Mouse (Mus musculus) midbrain, embryonic 15.5 days (tissue): ENCODE results near the gene Ttll12. TPM values are rescaled to one million over a fixed set of nuclear protein-coding genes. Genes with fewer than 3 reads are reported as not detected.

Experiments
- ATAC-seq: fragments of 200-750 bp; cut with Nextera tagmentation; replicated peaks from 2 replicates; pipeline ENCODE4 v1.8.0; 2017; ENCODE audit warnings: moderate TSS enrichment
- H3K27ac ChIP-seq: fragments of 300-500 bp; sonication (generic); 2 replicates; pipeline ENCODE4 v1.5.1; 2015; ENCODE audit warnings: mild to moderate bottlenecking, inconsistent platforms
- H3K27me3 ChIP-seq: fragments of 300-500 bp; sonication (generic); replicated peaks from 2 replicates; pipeline ENCODE4 v1.6.1; 2015; ENCODE audit warnings: inconsistent platforms
- H3K36me3 ChIP-seq: fragments of 300-500 bp; sonication (generic); replicated peaks from 2 replicates; pipeline ENCODE4 v1.6.1; 2015; ENCODE audit warnings: inconsistent platforms
- H3K4me1 ChIP-seq: fragments of 300-500 bp; sonication (generic); 2 replicates; pipeline ENCODE4 v1.6.1; 2015; ENCODE audit warnings: inconsistent platforms
- H3K4me2 ChIP-seq: fragments of 300-500 bp; sonication (generic); 2 replicates; pipeline ENCODE4 v1.6.1; 2015; ENCODE audit warnings: inconsistent platforms, mild to moderate bottlenecking, moderate library complexity
- H3K4me3 ChIP-seq: fragments of 300-500 bp; sonication (generic); 2 replicates; pipeline ENCODE4 v1.5.1; 2015; ENCODE audit warnings: mild to moderate bottlenecking, inconsistent platforms
- H3K9ac ChIP-seq: fragments of 300-500 bp; sonication (generic); 2 replicates; pipeline ENCODE4 v1.6.1; 2015; ENCODE audit warnings: mild to moderate bottlenecking, inconsistent platforms
- H3K9me3 ChIP-seq: fragments of 300-500 bp; sonication (generic); 2 replicates; pipeline ENCODE4 v1.6.1; 2016; ENCODE audit warnings: inconsistent platforms
- WGBS: fragments of 180-500 bp; shearing (Covaris S2); methylation state at CpG from one replicate; pipeline ENCODE4 v1.1.7; 2015; ENCODE audit warnings: mixed read lengths; 5-methylcytosine and 5-hydroxymethylcytosine counted together
- polyA plus RNA-seq: library from polyadenylated mRNA; unstranded; fragments of >200 nt; fragmentation: Nextera tagmentation; extraction: Ambion mirVana; gene quantifications from 2 replicates; pipeline ENCODE4 v1.2.1, GENCODE M21; 2015

Gene Ttll12
- polyA plus RNA-seq, 1 experiment from 2014 or later = 47.2 TPM

GRCm38 (mm10) chr15:83569682-83570081 is 25.3 kb downstream of the Ttll12 start:
- no peak for ATAC-seq
- no peaks in the 10 kb centered on the region for H3K9me3 ChIP-seq
- no peaks in the 10 kb centered on the region for H3K27me3 ChIP-seq
- H3K9ac ChIP-seq = no peak overlapping the region
- no peak overlapping the region for H3K27ac ChIP-seq
- H3K4me2 ChIP-seq = no peak overlapping the region
- H3K36me3 ChIP-seq = peaks cover 3% of the 10 kb centered on the region; the same call in 1 of the 2 replicates
- no peaks in the 10 kb centered on the region for H3K4me1 ChIP-seq
- WGBS = 67% methylated on average over 11 of the region's 11 CpGs
- H3K4me3 ChIP-seq = no peak overlapping the region

GRCm38 (mm10) chr15:83568544-83568943 is 26.4 kb downstream of the Ttll12 start:
- no peak for ATAC-seq
- 92% methylated on average over 5 of the region's 5 CpGs for WGBS

DNA sequence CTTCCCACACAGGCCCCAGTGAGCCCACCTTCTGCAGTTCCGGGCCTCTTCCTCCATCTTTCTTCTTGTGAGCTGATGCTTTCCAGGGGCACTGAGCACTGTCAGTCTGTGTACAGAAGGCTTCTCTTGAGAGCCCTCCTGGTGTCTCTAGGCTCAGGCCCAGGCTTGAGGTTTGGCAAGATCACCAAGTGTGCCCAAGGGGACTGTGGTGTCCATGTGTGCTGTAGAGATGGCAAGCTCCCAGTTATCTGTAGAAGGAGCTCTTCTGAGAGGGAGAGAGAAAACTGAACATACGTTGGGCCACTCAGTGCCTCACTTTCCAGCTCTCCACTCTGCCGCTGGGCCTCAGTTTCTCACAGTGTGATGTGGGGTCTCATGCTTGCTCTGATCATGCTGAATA is 27.2 kb downstream of the Ttll12 start:
- Histone ChIP-seq H3K9ac (no peak overlapping the region), H3K36me3 (no peaks in the 10 kb centered on the region), H3K4me1 (peaks cover 18% of the 10 kb centered on the region), H3K27me3 (peaks cover 7% of the 10 kb centered on the region), H3K9me3 (no peaks in the 10 kb centered on the region), H3K4me3 (no peak overlapping the region), H3K27ac (no peak overlapping the region), H3K4me2 (no peak overlapping the region)
- WGBS = 86% methylated on average over 3 of the region's 3 CpGs
- ATAC-seq = no peak

More at GRCm38 (mm10) chr15:83568544-83568943, 26.4 kb downstream of the Ttll12 start:
- no peak overlapping the region for H3K27ac ChIP-seq
- H3K4me1 ChIP-seq = peaks cover 10% of the 10 kb centered on the region
- no peak overlapping the region for H3K9ac ChIP-seq
- H3K4me2 ChIP-seq = no peak overlapping the region
- H3K9me3 ChIP-seq = no peaks in the 10 kb centered on the region
- no peak overlapping the region for H3K4me3 ChIP-seq
- H3K36me3 ChIP-seq = no peaks in the 10 kb centered on the region
- peaks cover 4% of the 10 kb centered on the region for H3K27me3 ChIP-seq

GRCm38 (mm10) chr15:83566006-83566405 is 29.0 kb downstream of the Ttll12 start:
- Histone ChIP-seq H3K27me3 (peaks cover 14% of the 10 kb centered on the region), H3K4me2 (no peak overlapping the region), H3K9ac (no peak overlapping the region), H3K4me3 (no peak overlapping the region), H3K36me3 (no peaks in the 10 kb centered on the region), H3K27ac (no peak overlapping the region), H3K4me1 (peaks cover 19% of the 10 kb centered on the region), H3K9me3 (no peaks in the 10 kb centered on the region)
- 81% methylated on average over 5 of the region's 5 CpGs for WGBS
- no peak for ATAC-seq

DNA sequence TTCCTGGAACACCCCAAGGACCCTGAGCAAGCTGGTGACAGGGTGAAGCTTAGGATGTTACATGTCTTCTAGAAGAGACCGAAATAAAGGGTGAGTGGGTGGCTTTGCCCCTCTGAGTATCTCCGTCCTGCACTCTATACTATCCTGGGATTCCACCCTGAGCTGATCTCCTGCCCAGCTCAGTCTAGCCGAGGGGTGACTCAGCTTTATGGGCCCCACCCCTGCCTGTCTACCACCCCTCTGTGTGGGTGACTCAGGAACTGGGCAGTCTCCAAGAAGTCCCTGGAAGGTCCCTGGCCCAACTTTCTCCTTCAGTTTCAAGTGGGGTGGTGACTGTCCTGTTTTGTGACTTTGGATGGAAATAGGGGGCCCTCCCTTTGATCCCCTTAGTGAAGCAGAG is 29.5 kb downstream of the Ttll12 start:
- Histone ChIP-seq H3K4me3 (no peak overlapping the region), H3K4me1 (peaks cover 19% of the 10 kb centered on the region), H3K36me3 (no peaks in the 10 kb centered on the region), H3K27me3 (peaks cover 14% of the 10 kb centered on the region), H3K4me2 (no peak overlapping the region), H3K9ac (no peak overlapping the region), H3K9me3 (no peaks in the 10 kb centered on the region), H3K27ac (no peak overlapping the region)
- 84% methylated on average over 3 of the region's 3 CpGs for WGBS
- ATAC-seq = no peak

GRCm38 (mm10) chr15:83563857-83564651 is 30.9 kb downstream of the Ttll12 start:
- H3K4me1 ChIP-seq = peaks cover 19% of the 10 kb centered on the region
- no peak for ATAC-seq
- H3K9ac ChIP-seq = no peak overlapping the region
- no peaks in the 10 kb centered on the region for H3K36me3 ChIP-seq
- H3K27me3 ChIP-seq = peaks cover 14% of the 10 kb centered on the region
- WGBS = 2% methylated on average over 27 of the region's 27 CpGs
- H3K9me3 ChIP-seq = no peaks in the 10 kb centered on the region
- H3K27ac ChIP-seq = no peak overlapping the region
- peak overlapping the region; percentile 30 for H3K4me3 ChIP-seq
- peak overlapping the region; percentile 59 for H3K4me2 ChIP-seq

- Histone ChIP-seq H3K36me3 (no peaks in the 10 kb centered on the region), H3K27ac (no peak within 1 kb of the TSS), H3K4me1 (peaks cover 19% of the 10 kb centered on the region), H3K4me2 (peak within 1 kb of the TSS; percentile 59), H3K27me3 (peaks cover 14% of the 10 kb centered on the region), H3K9ac (peak within 1 kb of the TSS; percentile 24), H3K4me3 (peak within 1 kb of the TSS; percentile 30), H3K9me3 (no peaks in the 10 kb centered on the region)
- no peak for ATAC-seq
- under 1% methylated on average over 28 of the region's 28 CpGs for WGBS
These were observed 31.6 kb downstream of the Ttll12 start, which contains the start of the genes Tspo and Mcat for GRCm38 (mm10) chr15:83563327-83563856. Gene Tspo, plus strand, starts transcription at chr15:83563592. Gene Mcat, minus strand, starts transcription at chr15:83563787.

- Histone ChIP-seq H3K9ac (no peak overlapping the region), H3K27ac (no peak overlapping the region), H3K4me3 (no peak overlapping the region), H3K27me3 (peaks cover 14% of the 10 kb centered on the region), H3K4me1 (peaks cover 19% of the 10 kb centered on the region), H3K36me3 (no peaks in the 10 kb centered on the region), H3K9me3 (no peaks in the 10 kb centered on the region), H3K4me2 (peak overlapping the region; percentile 59)
- no peak for ATAC-seq
- 33% methylated on average over 15 of the region's 15 CpGs for WGBS
These were observed 32.2 kb downstream of the Ttll12 start for GRCm38 (mm10) chr15:83562626-83563270.

- 65% methylated on average over 5 of the region's 5 CpGs for WGBS
These were observed 33.9 kb downstream of the Ttll12 start for GRCm38 (mm10) chr15:83560941-83561477.

DNA sequence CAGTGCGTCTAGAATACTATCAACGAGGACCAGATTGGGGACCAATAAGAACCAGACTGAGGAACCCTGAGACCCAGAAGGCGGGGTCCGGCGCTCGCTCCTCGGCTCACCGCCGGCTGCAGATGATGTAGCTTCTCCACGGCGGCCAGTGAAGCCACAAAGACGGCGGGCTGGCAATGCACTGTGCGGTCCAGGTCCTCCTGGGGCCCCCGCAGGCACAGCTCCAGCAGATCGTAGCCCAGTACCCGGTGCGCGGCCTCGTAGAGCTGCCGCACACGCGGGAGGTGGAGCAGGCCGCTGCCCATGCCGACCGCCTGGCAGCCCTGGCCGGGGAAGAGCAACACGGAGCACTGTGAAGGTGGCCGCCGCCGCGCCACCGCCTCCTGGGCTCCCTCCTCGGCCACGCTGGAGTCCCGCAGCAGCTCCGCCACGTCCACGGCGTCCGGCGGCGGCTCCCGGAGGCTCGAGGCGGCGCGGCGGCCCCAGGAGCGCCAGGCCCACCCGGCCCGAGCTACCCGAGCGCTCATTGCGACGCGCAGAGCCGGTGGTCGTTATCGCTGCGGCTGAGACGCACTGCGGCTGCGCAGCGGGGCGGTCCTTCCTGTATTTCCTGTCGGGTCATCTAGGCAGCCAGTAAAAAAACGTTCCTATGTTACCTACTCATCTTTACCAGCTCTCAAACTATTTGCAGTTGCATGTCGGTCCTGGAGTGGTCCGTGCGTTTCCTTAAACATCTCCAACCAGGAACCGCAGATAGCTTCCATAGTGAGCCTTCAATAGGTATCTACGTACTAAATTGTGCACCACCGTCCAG is 39.6 kb downstream of the Ttll12 start:
- no peaks in the 10 kb centered on the region for H3K27me3 ChIP-seq
- under 1% methylated on average over 74 of the region's 74 CpGs for WGBS
- H3K4me2 ChIP-seq = peak overlapping the region; percentile 83
- H3K4me3 ChIP-seq = peak overlapping the region; percentile 76
- peaks cover 6% of the 10 kb centered on the region; the same call in 1 of the 2 replicates for H3K36me3 ChIP-seq
- no peaks in the 10 kb centered on the region for H3K9me3 ChIP-seq
- ATAC-seq = peak; percentile 92
- H3K4me1 ChIP-seq = peaks cover 11% of the 10 kb centered on the region
- peak overlapping the region; percentile 95 for H3K27ac ChIP-seq
- H3K9ac ChIP-seq = peak overlapping the region; percentile 92

More at GRCm38 (mm10) chr15:83560941-83561477, 33.9 kb downstream of the Ttll12 start:
- no peak overlapping the region for H3K4me3 ChIP-seq
- no peak overlapping the region for H3K4me2 ChIP-seq
- ATAC-seq = no peak
- no peak overlapping the region for H3K9ac ChIP-seq
- no peak overlapping the region for H3K27ac ChIP-seq
- H3K27me3 ChIP-seq = peaks cover 14% of the 10 kb centered on the region
- no peaks in the 10 kb centered on the region for H3K9me3 ChIP-seq
- H3K36me3 ChIP-seq = no peaks in the 10 kb centered on the region
- peaks cover 19% of the 10 kb centered on the region for H3K4me1 ChIP-seq

DNA sequence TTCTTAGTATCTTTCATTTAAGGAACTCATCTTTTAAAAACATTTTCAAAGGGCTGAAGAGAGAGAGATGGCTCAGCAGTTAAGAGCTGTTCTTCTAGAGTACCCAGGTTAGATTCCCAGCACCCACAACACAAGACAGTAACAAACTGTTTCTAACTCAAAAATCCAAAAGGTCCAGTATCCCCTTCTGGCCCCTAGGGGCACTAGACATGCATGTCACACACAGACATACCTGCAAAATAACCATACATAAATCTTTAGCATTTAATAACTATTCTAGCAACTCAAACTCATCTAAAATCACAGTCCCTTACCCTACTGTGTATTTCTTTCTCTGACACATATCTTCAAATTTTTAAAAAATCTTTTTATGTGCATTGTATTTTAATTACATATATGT is 41.1 kb downstream of the Ttll12 start:
- H3K9me3 ChIP-seq = no peaks in the 10 kb centered on the region
- no peak overlapping the region for H3K27ac ChIP-seq
- H3K4me1 ChIP-seq = peaks cover 11% of the 10 kb centered on the region
- ATAC-seq = no peak
- H3K36me3 ChIP-seq = peaks cover 12% of the 10 kb centered on the region
- H3K9ac ChIP-seq = no peak overlapping the region
- no peak overlapping the region for H3K4me2 ChIP-seq
- H3K4me3 ChIP-seq = no peak overlapping the region
- no peaks in the 10 kb centered on the region for H3K27me3 ChIP-seq
